Mouse (Mus musculus) hindbrain, embryonic 14.5 days (tissue): ENCODE measurements at regions not wholly inside any gene's neighbourhood (a gene's known extent, or its start where the extent isn't known, plus 50 kb on each side); places are given as distances from the start of the nearest gene placed in this dataset.

ENCODE experiments used
- ATAC-seq: fragments of 200-750 bp; cut with Nextera tagmentation; 2 replicates; pipeline ENCODE4 v1.8.0; 2017; ENCODE audit warnings: moderate number of reproducible peaks, mild to moderate bottlenecking, moderate TSS enrichment, moderate library complexity; ENCODE audit not compliant: low FRiP score
- DNase-seq: peaks from one replicate; pipeline ENCODE4 v3.0.0-alpha.2; 2015; ENCODE audit warnings: low spot score
- H3K27ac ChIP-seq: fragments of 300-500 bp; sonication (generic); 2 replicates; pipeline ENCODE4 v1.5.1; 2014; ENCODE audit warnings: mild to moderate bottlenecking, moderate library complexity
- H3K27me3 ChIP-seq: fragments of 300-500 bp; sonication (generic); 2 replicates; pipeline ENCODE4 v1.6.1; 2014; ENCODE audit warnings: mild to moderate bottlenecking, low read length, mixed read lengths; ENCODE audit not compliant: control insufficient read depth, insufficient read depth
- H3K36me3 ChIP-seq: fragments of 300-500 bp; sonication (generic); replicated peaks from 2 replicates; pipeline ENCODE4 v1.6.1; 2014; ENCODE audit not compliant: control insufficient read depth, insufficient read depth
- H3K4me1 ChIP-seq: fragments of 300-500 bp; sonication (generic); replicated peaks from 2 replicates; pipeline ENCODE4 v1.6.1; 2014; ENCODE audit warnings: antibody characterized with exemption, low read length, mixed read lengths; ENCODE audit not compliant: control insufficient read depth, insufficient read depth
- H3K4me2 ChIP-seq: fragments of 300-500 bp; sonication (generic); replicated peaks from 2 replicates; pipeline ENCODE4 v1.6.1; 2014; ENCODE audit warnings: mild to moderate bottlenecking, moderate library complexity
- H3K4me3 ChIP-seq: fragments of 300-500 bp; sonication (generic); replicated peaks from 2 replicates; pipeline ENCODE4 v1.5.1; 2014; ENCODE audit warnings: mild to moderate bottlenecking, low read length
- H3K9ac ChIP-seq: fragments of 300-500 bp; sonication (generic); 2 replicates; pipeline ENCODE4 v1.6.1; 2014
- H3K9me3 ChIP-seq: fragments of 300-500 bp; sonication (generic); 2 replicates; pipeline ENCODE4 v1.6.1; 2016; ENCODE audit warnings: low read length; ENCODE audit not compliant: control insufficient read depth
- WGBS: fragments of 180-500 bp; shearing (Covaris S2); extraction: QIAGEN DNeasy Blood & Tissue Kit; methylation state at CpG from one replicate; pipeline ENCODE4 v1.1.7; 2014; 5-methylcytosine and 5-hydroxymethylcytosine counted together

DNA sequence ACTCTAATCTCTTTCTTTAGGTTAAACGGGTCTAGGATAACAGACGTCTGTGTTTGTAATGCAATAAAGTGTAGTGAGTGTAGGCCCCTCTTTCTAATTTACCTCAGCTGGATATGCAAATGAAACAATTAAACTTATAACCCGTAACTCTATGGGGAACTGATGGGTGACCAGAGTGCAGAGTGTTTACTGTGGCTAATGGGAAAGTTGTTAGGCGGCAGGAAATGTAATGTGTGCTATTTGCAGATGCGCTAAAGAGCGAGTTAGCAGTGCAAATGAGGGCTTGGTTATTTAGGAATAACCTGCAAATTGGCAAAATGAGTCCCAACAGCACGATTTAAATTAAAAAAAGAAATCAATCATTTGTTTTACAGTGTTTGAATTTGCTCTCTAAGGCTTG lies 168.8 kb upstream of the Psmd7 start:
- Histone ChIP-seq H3K36me3 (no peaks in the 10 kb centered on the region), H3K4me1 (no peaks in the 10 kb centered on the region), H3K9me3 (0 out of 2 replicates have a peak, but pooled peaks cover 1% of the 10 kb centered on the region), H3K4me3 (no peak overlapping the region), H3K9ac (no peak overlapping the region), H3K4me2 (no peak overlapping the region), H3K27me3 (no peaks in the 10 kb centered on the region), H3K27ac (no peak overlapping the region)
- peak; percentile 28 for DNase-seq
- 52% methylated on average over 7 of the region's 7 CpGs for WGBS
- no peak for ATAC-seq

DNA sequence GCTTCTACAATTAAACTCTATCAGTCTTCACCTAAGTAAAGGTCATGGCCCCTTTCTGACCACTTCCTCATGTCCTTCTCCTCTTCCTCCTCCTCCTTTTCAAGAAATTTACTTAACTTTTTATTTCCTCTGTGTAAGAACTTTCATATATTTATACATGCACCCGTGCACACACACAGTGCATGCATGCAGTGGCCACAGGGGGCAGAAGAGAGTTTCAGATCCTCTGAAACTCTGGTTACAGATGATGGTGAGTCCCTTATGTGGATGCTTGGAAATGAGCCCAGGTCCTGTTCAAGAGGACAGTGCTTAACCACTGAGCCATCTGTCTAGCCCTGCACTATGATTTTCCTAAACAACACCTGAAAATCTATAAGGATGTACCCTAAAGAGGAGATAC lies 170.4 kb upstream of the Psmd7 start:
- ATAC-seq (no peak), DNase-seq (no peak)
- no peaks in the 10 kb centered on the region for H3K9me3 ChIP-seq
- no peak overlapping the region for H3K27ac ChIP-seq
- H3K9ac ChIP-seq = no peak overlapping the region
- H3K27me3 ChIP-seq = no peaks in the 10 kb centered on the region
- no peaks in the 10 kb centered on the region for H3K4me1 ChIP-seq
- H3K4me3 ChIP-seq = no peak overlapping the region
- H3K4me2 ChIP-seq = no peak overlapping the region
- H3K36me3 ChIP-seq = no peaks in the 10 kb centered on the region
- 79% methylated on average over 1 of the region's 1 CpGs for WGBS

- H3K27ac ChIP-seq = no peak overlapping the region
- H3K4me2 ChIP-seq = no peak overlapping the region
- no peak for ATAC-seq
- H3K4me3 ChIP-seq = no peak overlapping the region
- no peaks in the 10 kb centered on the region for H3K9me3 ChIP-seq
- peaks cover 10% of the 10 kb centered on the region; the same call in 1 of the 2 replicates for H3K4me1 ChIP-seq
- no peaks in the 10 kb centered on the region for H3K27me3 ChIP-seq
- H3K9ac ChIP-seq = no peak overlapping the region
- no peaks in the 10 kb centered on the region for H3K36me3 ChIP-seq
- 10% methylated on average over 5 of the region's 5 CpGs for WGBS
- no peak for DNase-seq
Observed at GRCm38 (mm10) chr8:107776906-107777305, 165.5 kb upstream of the Zfhx3 start.

DNA sequence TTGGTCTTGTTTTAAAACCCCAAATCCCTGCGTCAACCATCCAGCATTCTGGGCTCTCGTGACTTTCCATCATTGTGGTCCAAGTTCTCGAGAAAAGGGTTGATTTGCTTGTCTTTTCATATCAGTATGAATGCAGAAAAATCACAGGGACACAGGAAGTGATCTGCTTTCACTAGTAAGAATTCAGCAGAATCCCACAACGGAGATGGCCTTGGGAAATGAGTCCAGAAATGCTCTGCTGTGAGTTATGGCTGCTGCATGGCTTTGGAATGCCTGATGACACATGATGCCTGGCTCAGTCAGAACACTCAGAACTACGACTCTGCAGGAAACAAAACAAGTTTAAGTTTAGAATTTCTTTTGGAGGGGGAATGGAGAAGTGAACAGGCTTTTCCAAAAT lies 156.7 kb upstream of the Zfhx3 start:
- Histone ChIP-seq H3K27ac (no peak overlapping the region), H3K4me1 (no peaks in the 10 kb centered on the region), H3K27me3 (no peaks in the 10 kb centered on the region), H3K36me3 (no peaks in the 10 kb centered on the region), H3K4me2 (no peak overlapping the region), H3K9me3 (no peaks in the 10 kb centered on the region), H3K9ac (no peak overlapping the region), H3K4me3 (no peak overlapping the region)
- WGBS = 84% methylated on average over 5 of the region's 5 CpGs
- no peak for ATAC-seq
- no peak for DNase-seq

- ATAC-seq = no peak
- Histone ChIP-seq H3K4me1 (no peaks in the 10 kb centered on the region), H3K4me3 (no peak overlapping the region), H3K9me3 (no peaks in the 10 kb centered on the region), H3K36me3 (no peaks in the 10 kb centered on the region), H3K27me3 (no peaks in the 10 kb centered on the region), H3K27ac (no peak overlapping the region), H3K9ac (no peak overlapping the region), H3K4me2 (no peak overlapping the region)
- 91% methylated on average over 3 of the region's 3 CpGs for WGBS
- no peak for DNase-seq
Observed at GRCm38 (mm10) chr8:107792286-107792685, 150.2 kb upstream of the Zfhx3 start.

DNA sequence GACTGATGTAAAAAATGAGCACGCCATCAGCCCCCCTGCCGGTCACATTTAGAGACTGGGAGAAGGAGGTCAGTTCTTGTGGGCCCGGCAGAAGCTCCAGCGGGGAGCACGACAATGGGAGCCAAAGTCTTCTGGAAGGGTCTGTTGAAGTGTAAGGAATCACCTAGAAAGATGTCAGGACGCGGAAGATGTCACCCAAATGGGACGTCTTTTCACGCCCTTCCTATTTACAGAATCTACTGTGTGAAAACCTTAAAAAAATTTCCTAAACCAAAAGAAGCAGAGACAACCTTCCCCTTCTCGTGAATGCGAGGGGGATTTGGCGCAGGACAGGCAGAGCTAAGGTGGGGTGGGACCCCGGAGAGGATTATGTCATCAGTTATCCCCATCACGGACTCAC lies 127.5 kb upstream of the Zfhx3 start:
- peaks cover 20% of the 10 kb centered on the region for H3K4me1 ChIP-seq

GRCm38 (mm10) chr8:107815775-107816174 lies 126.7 kb upstream of the Zfhx3 start:
- H3K9me3 ChIP-seq = no peaks in the 10 kb centered on the region
- no peaks in the 10 kb centered on the region for H3K27me3 ChIP-seq
- no peak for ATAC-seq
- WGBS = 26% methylated on average over 3 of the region's 3 CpGs
- DNase-seq = peak; percentile 72
- H3K4me3 ChIP-seq = no peak overlapping the region
- H3K9ac ChIP-seq = 0 out of 2 replicates have a peak overlapping the region, but pooled peaks have one; percentile 25
- H3K4me2 ChIP-seq = no peak overlapping the region
- H3K36me3 ChIP-seq = no peaks in the 10 kb centered on the region
- peak overlapping the region; percentile 35 for H3K27ac ChIP-seq
- H3K4me1 ChIP-seq = peaks cover 27% of the 10 kb centered on the region

More for the DNA sequence above, 127.5 kb upstream of the Zfhx3 start:
- DNase-seq = no peak
- ATAC-seq = no peak
- Histone ChIP-seq H3K4me2 (no peak overlapping the region), H3K4me3 (no peak overlapping the region), H3K9ac (no peak overlapping the region), H3K9me3 (no peaks in the 10 kb centered on the region), H3K36me3 (no peaks in the 10 kb centered on the region), H3K27ac (peak overlapping the region; percentile 35), H3K27me3 (no peaks in the 10 kb centered on the region)
- 44% methylated on average over 14 of the region's 14 CpGs for WGBS

GRCm38 (mm10) chr8:107817796-107818195 lies 124.6 kb upstream of the Zfhx3 start:
- H3K36me3 ChIP-seq = no peaks in the 10 kb centered on the region
- H3K27ac ChIP-seq = 0 out of 2 replicates have a peak overlapping the region, but pooled peaks have one; percentile 7
- H3K9me3 ChIP-seq = no peaks in the 10 kb centered on the region
- H3K4me1 ChIP-seq = peaks cover 32% of the 10 kb centered on the region
- no peak for DNase-seq
- no peaks in the 10 kb centered on the region for H3K27me3 ChIP-seq
- no peak overlapping the region for H3K9ac ChIP-seq
- H3K4me3 ChIP-seq = no peak overlapping the region
- 82% methylated on average over 9 of the region's 9 CpGs for WGBS
- ATAC-seq = no peak
- H3K4me2 ChIP-seq = no peak overlapping the region

- peaks cover 40% of the 10 kb centered on the region for H3K4me1 ChIP-seq
- ATAC-seq (no peak), DNase-seq (no peak)
- H3K27me3 ChIP-seq = no peaks in the 10 kb centered on the region
- H3K36me3 ChIP-seq = no peaks in the 10 kb centered on the region
- peak overlapping the region; percentile 73 for H3K27ac ChIP-seq
- 0 out of 2 replicates have a peak overlapping the region, but pooled peaks have one; percentile 6 for H3K4me2 ChIP-seq
- no peak overlapping the region for H3K4me3 ChIP-seq
- no peaks in the 10 kb centered on the region for H3K9me3 ChIP-seq
- peak overlapping the region; percentile 50; the same call in 1 of the 2 replicates for H3K9ac ChIP-seq
- WGBS = 4% methylated on average over 8 of the region's 8 CpGs
Observed at GRCm38 (mm10) chr8:107820174-107820760, 122.2 kb upstream of the Zfhx3 start.

DNA sequence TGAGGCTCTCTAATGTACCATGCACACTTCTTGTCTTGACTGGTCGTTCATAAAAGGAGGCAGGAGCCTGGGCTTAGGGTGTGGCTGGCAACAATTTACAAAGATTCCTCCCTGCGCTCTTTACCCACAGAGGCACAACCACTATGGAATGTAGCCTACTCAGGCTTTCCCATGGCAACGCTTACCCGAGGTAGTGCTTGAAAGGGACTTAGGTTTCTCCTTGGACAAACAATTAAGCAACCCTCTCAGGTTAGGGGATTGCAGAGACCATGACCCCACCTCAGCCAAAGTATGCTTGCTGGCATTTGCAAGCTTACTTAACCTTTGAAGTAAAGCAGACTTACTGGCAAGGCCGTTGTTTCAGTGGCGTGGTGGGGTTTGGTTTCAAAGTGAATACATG lies 120.9 kb upstream of the Zfhx3 start:
- Histone ChIP-seq H3K27ac (peak overlapping the region; percentile 56; the same call in 1 of the 2 replicates), H3K9me3 (no peaks in the 10 kb centered on the region), H3K27me3 (no peaks in the 10 kb centered on the region), H3K4me3 (no peak overlapping the region), H3K4me1 (peaks cover 33% of the 10 kb centered on the region), H3K9ac (no peak overlapping the region), H3K4me2 (no peak overlapping the region), H3K36me3 (no peaks in the 10 kb centered on the region)
- ATAC-seq (no peak), DNase-seq (no peak)
- WGBS = 53% methylated on average over 6 of the region's 6 CpGs
